Mouse (Mus musculus) brown adipose tissue, adult 24 weeks (tissue): ENCODE measurements around the gene Fnip2. TPM values are rescaled to one million over a fixed set of nuclear protein-coding genes. Genes with fewer than 3 reads are reported as not detected.
A peak's percentile ranks its signal among the peaks of the same experiment; 100 is the strongest.

Source experiments
- H3K27ac ChIP-seq: fragments of 200-500 bp; replicated peaks from 2 replicates; pipeline ENCODE4 v1.5.1; 2012; ENCODE audit warnings: low read depth, mild to moderate bottlenecking, low read length
- H3K4me1 ChIP-seq: fragments of 200-500 bp; 2 replicates; pipeline ENCODE4 v1.6.1; 2012; ENCODE audit warnings: low read length, mixed read lengths; ENCODE audit not compliant: control insufficient read depth, insufficient read depth, insufficient read length
- H3K4me3 ChIP-seq: fragments of 200-500 bp; 2 replicates; pipeline ENCODE4 v1.5.1; 2012; ENCODE audit warnings: low read depth, mild to moderate bottlenecking, low read length, moderate library complexity; ENCODE audit not compliant: insufficient read depth
- polyA plus RNA-seq: library from polyadenylated mRNA; stranded (reverse); fragments of >200 nt; gene quantifications from 2 replicates; pipeline ENCODE4 v1.2.4, GENCODE M21; 2012; ENCODE audit not compliant: missing spikeins, insufficient read depth, insufficient read length

Fnip2 gene
- polyA plus RNA-seq, 1 experiment: 4.2 TPM

- Histone ChIP-seq H3K27ac (no peak overlapping the region), H3K4me1 (peaks cover 7% of the 10 kb centered on the region; the same call in 1 of the 2 replicates), H3K4me3 (no peak overlapping the region)
These were observed 15.6 kb downstream of the Fnip2 start for GRCm38 (mm10) chr3:79551826-79552552.

GRCm38 (mm10) chr3:79549751-79550393, 17.7 kb downstream of the Fnip2 start:
- H3K27ac ChIP-seq: no peak overlapping the region
- peaks cover 7% of the 10 kb centered on the region; the same call in 1 of the 2 replicates for H3K4me1 ChIP-seq
- H3K4me3 ChIP-seq: no peak overlapping the region

- Histone ChIP-seq H3K4me1 (peaks cover 7% of the 10 kb centered on the region; the same call in 1 of the 2 replicates), H3K27ac (peak overlapping the region; percentile 57), H3K4me3 (peak overlapping the region; percentile 6; the same call in 1 of the 2 replicates)
These were observed 18.7 kb downstream of the Fnip2 start for GRCm38 (mm10) chr3:79548681-79549437.

GRCm38 (mm10) chr3:79542585-79542984, 25.0 kb downstream of the Fnip2 start:
- Histone ChIP-seq H3K4me3 (no peak overlapping the region), H3K27ac (no peak overlapping the region), H3K4me1 (peaks cover 7% of the 10 kb centered on the region)

- Histone ChIP-seq H3K4me1 (peaks cover 19% of the 10 kb centered on the region), H3K27ac (no peak overlapping the region), H3K4me3 (no peak overlapping the region)
These were observed 27.9 kb downstream of the Fnip2 start for GRCm38 (mm10) chr3:79539656-79540055.

- H3K4me3 ChIP-seq: no peak overlapping the region
- H3K27ac ChIP-seq: no peak overlapping the region
- H3K4me1 ChIP-seq: peaks cover 19% of the 10 kb centered on the region
These were observed 28.5 kb downstream of the Fnip2 start for GRCm38 (mm10) chr3:79539124-79539523.

- Histone ChIP-seq H3K4me3 (no peak overlapping the region), H3K4me1 (peaks cover 19% of the 10 kb centered on the region), H3K27ac (no peak overlapping the region)
These were observed 29.3 kb downstream of the Fnip2 start for GRCm38 (mm10) chr3:79538342-79538741.

- H3K4me3 ChIP-seq: no peak overlapping the region
- H3K27ac ChIP-seq: no peak overlapping the region
- peaks cover 16% of the 10 kb centered on the region for H3K4me1 ChIP-seq
These were observed 29.9 kb downstream of the Fnip2 start for GRCm38 (mm10) chr3:79537626-79538203.

GRCm38 (mm10) chr3:79537023-79537422, 30.6 kb downstream of the Fnip2 start:
- peaks cover 19% of the 10 kb centered on the region for H3K4me1 ChIP-seq
- no peak overlapping the region for H3K4me3 ChIP-seq
- no peak overlapping the region for H3K27ac ChIP-seq

- Histone ChIP-seq H3K4me3 (no peak overlapping the region), H3K4me1 (peaks cover 26% of the 10 kb centered on the region), H3K27ac (0 out of 2 replicates have a peak overlapping the region, but pooled peaks have one; percentile 29)
These were observed 35.9 kb downstream of the Fnip2 start for GRCm38 (mm10) chr3:79531581-79532271.

- Histone ChIP-seq H3K4me1 (peaks cover 31% of the 10 kb centered on the region), H3K4me3 (no peak overlapping the region), H3K27ac (no peak overlapping the region)
These were observed 38.0 kb downstream of the Fnip2 start for GRCm38 (mm10) chr3:79529499-79530096.

- Histone ChIP-seq H3K27ac (peak overlapping the region; percentile 32; the same call in 1 of the 2 replicates), H3K4me3 (no peak overlapping the region)
These were observed 39.1 kb downstream of the Fnip2 start for GRCm38 (mm10) chr3:79528451-79528850.

GRCm38 (mm10) chr3:79527921-79528320, 39.7 kb downstream of the Fnip2 start:
- peaks cover 31% of the 10 kb centered on the region for H3K4me1 ChIP-seq
- peak overlapping the region; percentile 32; the same call in 1 of the 2 replicates for H3K27ac ChIP-seq
- H3K4me3 ChIP-seq: no peak overlapping the region

More at GRCm38 (mm10) chr3:79528451-79528850, 39.1 kb downstream of the Fnip2 start:
- H3K4me1 ChIP-seq: peaks cover 31% of the 10 kb centered on the region

GRCm38 (mm10) chr3:79527521-79527920, 40.1 kb downstream of the Fnip2 start:
- H3K4me3 ChIP-seq: no peak overlapping the region
- peak overlapping the region; percentile 59 for H3K27ac ChIP-seq

More at GRCm38 (mm10) chr3:79527521-79527920, 40.1 kb downstream of the Fnip2 start:
- H3K4me1 ChIP-seq: peaks cover 31% of the 10 kb centered on the region
